Mouse (Mus musculus) embryo, embryonic 10.5 days (tissue): Measurements from ENCODE around the gene Enc1.
A peak's percentile ranks its signal among the peaks of the same experiment; 100 is the strongest.
"Not testable (repeated sequence)": the region's sequence is repeated elsewhere in the genome, so short reads cannot be mapped to it uniquely, and the experiment has no call there.

Experiments used
- DNase-seq: peaks from one replicate; pipeline ENCODE4 v3.0.0-alpha.2; 2015; ENCODE audit warnings: low spot score

Gene Enc1

DNA sequence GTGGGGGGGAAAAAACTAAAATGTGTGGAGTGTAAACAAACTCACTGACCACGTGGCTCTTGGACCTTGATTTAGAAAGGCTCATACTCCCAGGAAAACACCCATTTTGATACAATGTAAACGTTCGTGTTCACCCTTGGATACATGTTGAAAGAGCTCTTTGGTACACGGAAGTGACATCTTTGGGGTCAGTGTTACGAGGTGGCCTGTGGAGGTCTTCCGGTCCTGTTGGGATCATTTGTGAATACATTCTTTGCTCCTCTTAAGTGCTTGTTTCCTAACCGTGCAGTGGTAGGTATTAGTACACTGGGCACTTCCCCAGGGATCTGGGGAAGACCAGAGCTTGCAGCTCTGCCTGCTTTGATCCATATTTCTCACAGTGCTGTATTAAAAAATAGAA, 10.8 kb downstream of the Enc1 start:
- no peak for DNase-seq

DNA sequence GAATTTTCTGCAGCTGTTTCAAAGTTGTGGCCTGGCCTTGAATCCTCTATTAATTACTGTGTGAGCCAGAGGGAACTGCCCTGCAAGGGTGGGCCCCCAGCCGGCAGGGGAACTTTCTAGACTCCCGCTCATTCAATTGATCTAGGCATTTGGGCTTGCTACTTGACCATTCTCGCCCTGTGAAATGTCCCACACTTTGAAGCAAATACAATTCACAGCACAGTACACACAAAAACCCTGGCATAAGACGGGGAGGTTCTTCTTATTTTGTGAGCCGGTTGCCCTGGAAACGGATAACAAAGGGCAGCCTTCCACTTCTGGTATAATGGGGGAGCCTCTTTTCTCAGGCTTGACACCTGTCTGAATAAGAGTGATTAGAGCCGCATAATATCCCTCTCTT, 11.6 kb downstream of the Enc1 start:
- peak; percentile 93 for DNase-seq

DNA sequence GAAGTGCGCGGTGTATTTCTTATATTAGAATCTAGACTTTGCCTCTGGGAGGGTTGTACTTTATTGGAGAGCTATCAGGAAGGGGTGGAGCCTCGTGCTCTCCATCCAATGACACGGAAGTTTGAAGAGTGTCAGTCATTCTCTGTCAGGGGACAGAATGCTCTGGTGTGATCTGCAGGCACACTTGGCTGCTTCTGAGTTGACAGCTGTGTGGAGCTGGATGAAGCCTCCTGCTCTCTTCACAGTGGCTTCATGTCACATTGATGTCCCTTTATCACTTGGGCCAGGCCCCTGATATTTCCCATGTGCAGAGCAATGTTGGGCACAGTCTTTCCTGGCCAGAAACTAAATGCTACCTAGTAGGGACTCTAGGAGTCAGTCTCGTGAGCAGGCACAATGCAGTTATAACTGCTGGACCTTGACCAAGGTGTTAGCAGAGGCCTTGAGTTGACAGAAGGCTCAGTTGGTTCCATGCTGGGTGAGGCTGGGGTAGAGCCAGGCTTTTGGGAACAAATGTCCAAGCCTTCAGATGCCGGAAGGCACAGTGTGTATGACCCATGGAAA, 12.6 kb downstream of the Enc1 start:
- DNase-seq: no peak

DNA sequence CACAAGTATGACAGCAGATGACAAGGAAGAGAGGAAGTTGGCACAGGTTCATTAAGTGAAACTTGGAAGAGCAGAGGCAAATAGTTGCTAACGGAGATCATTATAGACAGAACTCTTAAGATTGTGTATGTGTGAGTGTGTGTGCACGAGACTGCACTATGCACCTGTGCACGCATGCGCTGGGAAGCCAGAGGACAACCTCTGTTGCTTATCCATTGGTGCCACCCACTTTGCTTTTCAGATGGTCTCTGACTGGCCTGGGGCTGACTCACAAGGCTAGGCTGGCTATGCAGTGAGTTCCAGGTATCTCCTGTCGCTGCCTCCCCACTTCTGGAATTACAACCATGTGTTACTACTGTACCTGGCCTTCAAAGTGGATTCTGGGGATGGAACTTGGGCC, 13.1 kb downstream of the Enc1 start:
- DNase-seq: no peak

DNA sequence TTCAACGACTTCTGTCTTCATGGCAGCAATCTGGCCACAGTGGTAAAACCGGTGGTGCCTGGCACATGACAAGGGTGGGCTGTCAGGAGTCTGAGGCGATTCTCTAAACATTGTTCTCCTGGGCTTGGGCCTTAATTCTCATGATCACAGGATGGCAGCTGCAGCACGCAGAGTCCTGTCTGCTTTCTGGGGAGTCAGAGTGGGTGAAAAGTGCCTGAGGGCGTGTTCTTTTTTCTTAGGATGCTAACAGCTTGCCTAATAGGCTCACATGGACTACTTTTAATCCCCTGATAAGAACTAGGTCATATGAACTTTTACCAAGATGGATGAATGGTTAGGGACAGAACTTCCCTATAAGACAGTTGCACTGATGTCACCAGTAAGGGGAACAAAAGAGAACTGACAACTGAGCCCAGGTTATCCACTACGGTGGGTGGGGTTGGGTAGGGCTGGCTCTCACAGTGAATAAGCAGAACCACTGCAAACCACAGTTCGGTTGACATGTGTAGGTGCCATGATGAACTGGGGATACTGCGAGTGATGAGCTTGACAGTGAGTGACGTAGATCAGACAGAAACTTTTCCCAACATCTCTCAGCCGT, 13.8 kb downstream of the Enc1 start:
- no peak for DNase-seq

DNA sequence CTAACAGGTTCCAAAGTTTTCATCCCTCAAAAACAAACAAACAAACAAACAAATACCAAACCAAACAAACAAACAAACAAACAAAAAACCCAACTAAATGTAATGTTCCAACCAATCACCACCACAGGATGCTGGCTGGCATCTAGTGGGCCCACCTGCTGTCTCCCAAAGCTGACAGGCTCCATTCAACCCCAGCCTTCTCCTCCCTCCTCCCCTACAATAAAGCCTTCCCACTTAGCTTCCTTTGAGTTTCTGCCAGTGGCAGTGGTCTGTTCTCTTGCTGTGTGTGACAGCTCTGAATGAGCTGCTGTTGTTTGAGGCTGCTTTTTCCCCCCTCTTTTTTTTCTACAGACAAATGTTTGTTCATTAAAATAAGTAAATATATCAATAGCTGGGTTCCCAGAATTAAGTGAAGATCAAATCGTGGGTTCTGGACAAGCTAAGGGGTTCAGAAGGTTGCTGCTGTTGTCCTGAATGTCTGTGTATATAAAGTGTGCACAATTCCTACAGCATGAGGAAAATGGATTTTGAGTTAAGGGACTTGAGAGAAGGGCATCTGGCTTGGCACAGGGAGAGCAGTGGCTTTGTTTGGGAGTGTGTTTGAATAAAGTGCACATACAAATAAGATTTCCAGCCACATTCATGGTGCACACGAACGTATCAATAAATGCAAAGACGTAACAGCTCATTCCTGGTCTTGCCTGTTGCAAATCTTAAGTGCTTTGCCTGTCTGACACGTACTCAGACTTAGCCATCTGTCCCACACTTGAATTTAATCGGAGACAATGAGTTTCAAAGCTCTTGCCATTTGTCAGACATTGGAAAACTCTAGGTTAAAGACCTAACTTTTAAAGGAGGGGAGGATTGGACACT, 15.3 kb downstream of the Enc1 start:
- DNase-seq: no peak

DNA sequence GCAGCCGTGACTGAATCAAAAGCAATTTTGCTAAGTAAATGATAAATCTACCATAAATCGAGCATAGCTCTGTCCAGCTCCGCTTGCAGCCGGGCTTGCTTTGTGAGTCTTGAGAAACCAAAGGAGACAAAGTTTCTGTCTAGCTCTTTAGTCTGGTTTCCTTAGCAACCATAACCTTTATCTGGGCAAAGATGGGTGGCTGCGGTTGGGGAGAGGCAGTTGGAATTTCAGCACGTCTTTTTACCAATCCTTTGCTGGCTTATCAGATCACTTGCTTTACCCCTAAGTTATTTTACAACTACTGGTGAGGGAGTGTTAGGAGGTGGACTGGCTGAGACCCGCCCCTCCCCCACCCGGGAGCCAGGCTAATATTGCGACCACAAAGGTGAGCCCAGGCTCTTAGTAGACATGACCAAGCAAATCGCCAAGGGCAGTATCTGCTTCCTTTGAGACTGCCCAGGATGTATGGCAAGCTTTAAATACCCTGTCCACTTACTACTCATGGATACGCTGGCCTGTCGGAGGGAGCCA, 16.0 kb downstream of the Enc1 start:
- no peak for DNase-seq

DNA sequence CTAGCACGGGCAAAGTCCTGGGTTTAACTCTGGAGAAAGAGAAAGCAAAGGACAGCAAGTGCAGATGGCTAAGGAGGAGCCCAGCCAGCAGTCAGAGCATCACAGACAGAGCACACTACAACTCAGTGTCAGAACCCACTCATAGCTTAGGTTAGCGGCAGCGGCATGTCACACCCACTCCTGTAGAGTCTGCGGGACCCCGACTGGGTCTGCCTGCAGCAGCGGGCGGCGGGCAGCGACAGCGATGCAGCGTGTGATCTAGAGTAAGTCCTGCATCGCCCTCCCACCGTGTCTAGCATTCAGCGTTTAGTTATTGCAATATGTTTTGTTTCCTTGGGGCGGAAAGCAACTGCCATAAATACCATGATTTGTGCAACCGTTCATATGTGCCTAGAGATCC, 18.4 kb downstream of the Enc1 start:
- DNase-seq: no peak

DNA sequence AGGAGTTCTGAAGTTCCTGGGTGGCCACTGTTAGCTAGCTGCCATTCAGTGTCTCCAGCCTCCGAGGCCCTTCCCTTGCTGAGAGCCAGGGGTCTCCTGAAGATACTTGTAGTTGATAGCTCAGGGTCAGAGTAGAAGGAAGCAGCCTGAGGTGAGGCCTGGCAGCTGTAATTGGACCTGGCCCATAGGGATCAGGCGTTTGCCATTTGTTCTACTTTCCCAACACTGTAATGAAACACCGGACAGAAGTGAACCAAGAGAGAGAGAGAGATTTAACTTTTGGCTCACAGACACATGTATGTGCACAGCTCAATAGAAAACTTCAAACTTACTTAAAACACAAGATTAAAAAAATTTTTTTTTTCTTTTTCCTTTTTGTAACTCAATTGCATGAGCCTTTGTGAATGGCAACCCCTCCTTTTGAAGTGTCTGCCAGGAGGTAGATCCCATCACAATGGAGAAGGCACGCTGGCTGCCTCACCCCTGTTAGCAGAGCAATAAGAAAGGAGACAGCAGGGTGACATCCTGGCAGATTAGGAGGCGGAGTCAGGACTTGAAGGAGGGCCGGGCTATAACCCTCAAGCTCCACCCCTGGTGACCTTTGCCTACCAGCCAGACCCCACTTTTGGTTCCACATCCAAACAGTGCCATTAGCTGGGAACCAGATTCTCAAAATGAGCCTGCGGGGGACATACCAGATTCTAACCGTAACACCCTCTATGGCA, 19.7 kb downstream of the Enc1 start:
- no peak for DNase-seq

DNA sequence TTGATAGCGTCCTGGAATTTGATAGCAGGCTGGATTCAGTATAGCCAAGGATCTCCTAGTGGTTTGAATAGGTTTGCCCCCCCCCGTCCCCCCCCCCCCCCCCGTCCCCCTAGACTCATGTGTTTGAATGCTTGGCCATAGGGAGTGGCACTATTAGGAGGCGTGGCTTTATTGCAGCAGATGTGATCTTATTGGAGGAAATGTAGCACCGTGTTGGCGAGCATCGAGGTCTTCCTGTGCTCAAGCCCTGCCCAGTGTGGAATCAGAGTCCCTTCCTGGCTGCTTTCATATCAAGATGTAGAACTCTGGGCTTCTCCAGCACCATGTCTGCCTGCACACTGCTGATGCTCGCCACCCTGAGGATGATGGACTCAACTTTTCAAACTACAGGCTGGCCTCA, 20.6 kb downstream of the Enc1 start:
- no peak for DNase-seq

DNA sequence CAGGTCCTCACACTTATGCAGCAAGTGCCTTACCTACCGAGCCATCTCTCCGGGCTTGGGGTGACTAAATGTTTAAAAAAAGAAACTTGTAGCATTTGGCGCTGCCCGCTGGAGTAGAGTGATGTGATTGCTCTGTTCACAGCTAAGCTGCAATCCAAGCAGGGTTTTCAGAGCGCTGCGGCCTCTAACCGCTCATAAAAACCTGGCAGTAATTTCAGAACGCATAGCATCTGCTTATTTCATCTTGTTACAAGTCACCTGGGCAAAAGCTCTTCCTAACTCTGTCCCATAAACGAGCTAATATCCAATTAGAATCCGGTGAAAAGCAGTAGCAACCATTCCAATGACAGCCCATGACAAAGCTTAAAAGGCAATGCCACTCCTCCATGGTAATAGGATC, 21.8 kb downstream of the Enc1 start:
- DNase-seq: no peak

DNA sequence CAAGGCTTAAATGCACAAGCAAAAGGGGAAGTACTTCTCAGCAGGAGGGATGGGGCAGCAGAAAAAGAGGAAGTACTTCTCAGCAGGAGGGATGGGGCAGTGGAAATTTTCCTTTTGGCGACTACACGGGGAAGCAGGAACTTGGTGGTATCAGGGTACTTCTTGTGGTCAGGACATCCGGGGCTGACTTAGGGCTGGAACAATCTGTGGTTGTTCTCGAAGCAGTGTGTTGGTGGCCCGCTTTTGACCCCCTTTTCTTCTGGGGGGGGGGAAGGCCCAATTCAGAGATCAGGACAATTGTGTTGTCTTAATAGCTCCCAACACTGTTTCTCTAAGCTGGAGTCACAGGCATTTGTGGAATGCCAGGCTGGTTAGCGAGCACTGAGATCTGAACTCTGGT, 24.6 kb downstream of the Enc1 start:
- not testable (repeated sequence) for DNase-seq

DNA sequence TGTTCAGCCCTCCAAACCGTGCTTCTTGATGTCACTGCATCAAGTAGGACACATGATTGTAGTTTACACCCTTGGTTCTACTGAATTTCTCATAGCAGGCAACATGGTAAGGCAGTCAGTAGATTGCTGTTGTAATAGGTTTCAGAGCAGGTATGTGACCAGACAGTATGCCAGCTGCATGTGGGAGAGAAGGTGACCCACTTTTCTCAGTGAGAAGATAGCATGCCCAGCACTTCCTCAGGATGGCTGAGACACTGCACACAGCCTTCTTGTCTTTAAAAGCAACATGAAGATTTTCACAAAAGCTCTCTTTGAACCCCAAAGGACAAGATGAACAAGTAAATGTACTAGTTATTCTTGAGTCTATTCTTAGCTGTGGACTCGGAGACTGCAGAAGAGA, 29.8 kb downstream of the Enc1 start:
- DNase-seq: no peak

DNA sequence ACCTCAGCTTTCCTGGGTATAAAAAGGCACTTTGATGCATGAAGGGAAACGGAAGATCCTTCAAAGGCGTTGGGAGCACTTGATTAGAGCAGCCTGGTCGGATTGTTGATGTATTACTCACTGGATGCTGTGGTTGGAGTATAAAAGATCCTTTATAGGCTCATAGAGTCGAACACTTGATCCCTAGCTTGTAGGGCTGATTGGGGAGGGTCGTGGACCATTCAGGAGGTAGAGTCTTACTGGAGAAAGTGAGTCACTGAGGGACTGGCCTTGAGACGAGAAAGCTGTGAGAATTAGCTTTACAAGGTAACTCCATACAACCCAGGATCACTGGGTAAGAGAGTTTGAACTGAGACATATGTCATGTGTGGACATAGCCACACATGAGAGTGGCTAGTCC, 30.7 kb downstream of the Enc1 start:
- DNase-seq: no peak

DNA sequence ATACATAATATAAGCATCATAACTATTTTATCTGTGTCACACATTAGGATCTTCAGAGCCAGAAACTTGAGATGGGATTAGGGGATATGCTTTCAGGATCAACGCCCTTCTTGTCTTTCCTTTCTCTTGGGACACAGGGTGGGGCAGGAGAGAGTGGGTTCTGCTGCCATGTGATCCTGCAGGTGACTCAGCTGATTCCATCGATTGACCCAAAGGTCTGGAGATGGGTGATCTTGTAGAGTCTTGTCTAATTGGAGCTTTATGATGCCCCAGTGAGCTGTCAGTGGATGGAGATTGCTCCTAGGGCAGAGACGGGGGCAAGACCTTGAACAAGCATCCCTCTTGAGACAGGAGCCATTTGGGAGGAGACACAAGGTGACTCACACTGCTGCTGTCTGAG, 33.9 kb downstream of the Enc1 start:
- DNase-seq: no peak

DNA sequence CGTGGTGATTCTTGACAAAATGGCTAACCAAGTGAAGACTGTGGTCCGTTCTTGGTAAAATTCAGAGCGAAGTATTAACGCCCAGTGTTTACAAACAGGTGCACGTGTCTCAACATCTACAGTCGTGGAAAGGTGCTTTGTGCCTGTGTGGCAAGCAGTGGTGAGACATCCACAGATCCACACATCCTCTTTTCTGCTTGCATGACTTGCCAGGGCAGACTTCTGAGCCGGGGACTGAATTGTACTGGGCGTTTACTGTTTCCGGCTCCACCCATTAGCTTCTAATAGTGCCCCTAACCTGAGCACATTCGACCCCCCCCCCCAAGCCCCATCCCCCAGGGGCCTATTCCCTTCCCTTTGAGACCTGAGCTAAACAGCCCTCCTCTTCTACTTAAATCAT, 34.6 kb downstream of the Enc1 start:
- no peak for DNase-seq

DNA sequence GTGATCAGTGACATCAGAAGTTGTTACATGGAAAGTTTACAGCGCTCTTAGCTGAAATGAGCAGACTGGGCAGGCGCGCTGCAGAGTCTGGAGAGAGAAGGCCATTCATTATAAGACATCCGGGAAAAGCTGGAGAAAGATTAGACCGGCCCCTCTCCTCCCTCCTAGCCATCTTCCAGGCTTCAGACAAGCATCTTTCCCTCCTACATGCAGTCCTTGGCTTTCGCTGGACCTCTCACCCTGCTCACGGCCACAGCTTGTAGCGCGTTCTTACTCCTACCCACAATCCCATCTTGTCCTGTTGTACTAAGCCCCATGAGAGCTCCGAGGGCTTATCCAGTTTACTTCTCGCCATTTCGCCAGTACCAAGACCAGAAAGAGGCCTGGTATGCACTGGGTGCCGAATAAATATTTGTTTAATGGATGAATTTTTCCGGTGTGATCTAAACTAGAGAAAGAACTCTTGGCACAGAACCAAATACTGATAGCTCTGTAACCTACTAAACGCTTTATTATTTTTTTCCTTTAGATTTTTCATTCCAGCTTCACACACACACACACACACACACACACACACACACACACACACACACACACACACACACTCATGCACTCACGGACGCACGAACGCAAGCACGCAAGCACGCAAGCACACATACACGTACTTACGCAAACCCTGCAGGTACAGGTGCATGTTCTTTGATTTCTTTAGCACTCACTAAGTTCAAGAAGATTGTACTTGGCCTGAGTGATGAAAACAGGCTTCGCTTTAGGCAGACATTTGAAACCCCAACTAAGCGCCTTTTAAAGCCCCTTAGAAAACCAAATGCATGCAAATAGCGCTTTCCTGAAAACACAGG, 41.4 kb downstream of the Enc1 start:
- DNase-seq: peak; percentile 54

DNA sequence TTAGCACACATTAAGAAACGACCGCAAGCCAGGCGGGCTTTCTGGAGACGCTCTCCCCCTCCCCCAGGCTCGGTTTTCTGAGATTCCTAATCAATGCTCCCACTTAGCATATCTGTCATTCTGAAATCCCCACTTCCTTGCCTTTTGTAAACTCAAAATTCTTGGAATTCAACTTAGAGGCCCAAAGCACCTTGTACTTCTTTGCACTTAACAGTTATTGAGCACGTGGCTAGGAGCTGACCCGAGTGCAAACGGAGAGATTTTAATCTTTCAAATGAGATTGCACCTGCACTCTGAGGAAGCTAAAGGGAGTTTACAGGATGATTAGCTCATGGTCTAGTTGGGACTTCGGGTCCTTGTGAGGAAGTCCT, 42.0 kb downstream of the Enc1 start:
- peak; percentile 34 for DNase-seq

DNA sequence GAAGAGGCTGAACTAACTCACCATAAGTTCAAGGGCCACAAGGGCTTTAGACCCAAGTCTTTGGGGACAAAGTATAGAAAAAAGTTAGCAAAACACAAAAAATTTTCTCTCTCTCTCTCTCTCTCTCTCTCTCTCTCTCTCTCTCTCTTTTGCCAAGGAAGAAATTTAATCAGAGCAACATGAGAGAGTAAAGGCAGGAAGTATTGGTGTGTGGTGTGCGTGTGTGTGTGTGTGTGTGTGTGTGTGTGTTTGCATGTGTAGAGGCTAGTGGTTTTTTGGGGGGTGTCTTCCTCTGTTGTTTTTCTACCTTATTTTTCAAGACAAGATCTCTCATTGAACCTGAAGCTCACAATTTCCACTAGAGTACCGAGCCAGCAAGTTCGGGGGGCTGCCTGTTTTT, 46.1 kb downstream of the Enc1 start:
- no peak for DNase-seq

DNA sequence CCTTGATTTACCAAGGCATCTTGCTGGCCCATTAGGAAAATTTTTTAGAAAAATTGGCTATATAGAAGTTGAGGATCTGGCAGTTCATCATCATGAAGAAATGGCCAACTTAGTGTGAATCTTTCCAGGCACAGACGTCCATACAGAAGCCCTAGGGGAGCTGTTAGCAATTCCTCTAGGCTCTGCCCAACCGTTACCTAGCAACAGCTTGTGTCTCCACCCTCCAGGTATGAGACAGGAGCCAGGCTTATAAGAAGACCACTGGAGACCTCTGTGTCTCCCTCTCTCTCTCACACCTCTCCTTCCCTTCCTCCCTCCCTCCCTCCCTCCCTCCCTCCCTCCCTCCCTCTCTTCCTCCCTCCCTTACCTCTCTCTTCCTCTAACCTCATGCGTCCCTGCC, 49.8 kb downstream of the Enc1 start:
- DNase-seq: peak; percentile 41

DNA sequence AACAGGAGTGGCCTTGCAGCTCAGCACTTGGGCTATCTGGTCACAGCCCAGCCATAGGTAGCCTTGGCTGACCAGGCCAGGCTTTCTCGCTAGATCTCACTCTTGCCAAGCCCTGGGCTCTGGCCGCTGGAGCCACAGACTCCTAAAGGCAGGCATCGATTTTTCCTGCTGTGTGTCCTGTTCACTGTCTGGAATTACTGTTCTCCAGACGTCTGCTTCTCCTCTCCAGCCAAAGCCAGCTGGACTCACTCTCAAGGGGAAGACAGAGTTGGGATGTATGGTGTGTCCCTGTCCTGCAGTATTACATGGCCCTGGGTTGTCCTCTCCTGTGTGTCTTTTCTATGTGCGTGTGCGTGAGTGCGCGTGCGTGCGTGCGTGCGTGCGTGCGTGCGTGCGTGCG, 50.4 kb downstream of the Enc1 start:
- peak; percentile 37 for DNase-seq

DNA sequence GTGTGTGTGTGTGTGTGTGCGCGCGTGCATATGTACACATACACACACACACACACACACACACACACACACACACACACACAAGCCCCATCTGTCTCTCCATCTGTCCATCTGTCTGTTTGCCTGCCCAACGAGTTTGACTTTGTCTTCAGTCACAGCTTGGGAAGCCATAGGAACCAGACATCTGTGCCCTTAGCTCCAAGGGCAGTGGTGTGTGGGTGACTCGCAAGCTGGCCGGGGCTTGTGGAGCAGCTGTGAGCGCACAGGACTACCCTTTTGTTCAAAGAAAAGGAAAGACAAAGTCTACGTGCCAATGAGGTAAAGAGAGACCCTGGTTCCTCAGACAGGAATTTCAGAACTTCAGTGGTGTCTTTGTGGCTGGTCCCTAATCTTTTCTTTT, 51.1 kb downstream of the Enc1 start:
- peak; percentile 74 for DNase-seq
